Mouse (Mus musculus) layer of hippocampus, adult 18-20 months (tissue): ENCODE measurements around the gene Got2. TPM values are rescaled to one million over a fixed set of nuclear protein-coding genes. Genes with fewer than 3 reads are reported as not detected.
"Not testable (repeated sequence)": the region's sequence is repeated elsewhere in the genome, so short reads cannot be mapped to it uniquely, and the experiment has no call there.

Source experiments
- DNase-seq, 2 experiments: peaks; one replicate each; pipeline ENCODE4 v3.0.0; 2022; ENCODE audit warnings: low spot score in 2 of 2
- total RNA-seq, 2 experiments: library from RNA; stranded (reverse); gene quantifications; 2 replicates each; pipeline ENCODE4 v1.2.3; 2021

Gene Got2
- total RNA-seq, 2 experiments from 2014 or later: 231 to 234 TPM

GRCm38 (mm10) chr8:95875270-95875669 lies 13.1 kb downstream of the Got2 start:
- DNase-seq: no peak

GRCm38 (mm10) chr8:95871690-95872089 lies 16.7 kb downstream of the Got2 start:
- DNase-seq: no peak

DNA sequence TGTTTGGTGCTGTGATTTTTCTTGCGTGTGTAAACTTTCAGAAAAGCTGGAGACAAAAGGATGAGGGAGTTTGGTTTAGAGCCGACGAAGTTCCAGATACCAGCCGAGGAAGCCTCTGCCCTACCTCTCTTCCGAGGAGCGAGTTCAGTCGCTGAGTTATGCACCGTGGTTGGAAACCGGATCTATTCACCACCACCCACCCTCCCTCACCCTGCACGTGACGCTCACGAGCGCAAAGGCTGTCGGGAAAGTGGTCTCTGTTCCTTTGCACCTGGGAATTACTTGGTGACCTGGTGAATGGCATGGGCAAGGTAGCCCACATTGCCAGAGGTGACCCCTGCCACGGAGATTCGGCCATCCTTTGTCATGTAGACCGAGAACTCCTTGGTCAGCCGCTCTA lies 23.5 kb downstream of the Got2 start:
- DNase-seq: not testable (repeated sequence)

DNA sequence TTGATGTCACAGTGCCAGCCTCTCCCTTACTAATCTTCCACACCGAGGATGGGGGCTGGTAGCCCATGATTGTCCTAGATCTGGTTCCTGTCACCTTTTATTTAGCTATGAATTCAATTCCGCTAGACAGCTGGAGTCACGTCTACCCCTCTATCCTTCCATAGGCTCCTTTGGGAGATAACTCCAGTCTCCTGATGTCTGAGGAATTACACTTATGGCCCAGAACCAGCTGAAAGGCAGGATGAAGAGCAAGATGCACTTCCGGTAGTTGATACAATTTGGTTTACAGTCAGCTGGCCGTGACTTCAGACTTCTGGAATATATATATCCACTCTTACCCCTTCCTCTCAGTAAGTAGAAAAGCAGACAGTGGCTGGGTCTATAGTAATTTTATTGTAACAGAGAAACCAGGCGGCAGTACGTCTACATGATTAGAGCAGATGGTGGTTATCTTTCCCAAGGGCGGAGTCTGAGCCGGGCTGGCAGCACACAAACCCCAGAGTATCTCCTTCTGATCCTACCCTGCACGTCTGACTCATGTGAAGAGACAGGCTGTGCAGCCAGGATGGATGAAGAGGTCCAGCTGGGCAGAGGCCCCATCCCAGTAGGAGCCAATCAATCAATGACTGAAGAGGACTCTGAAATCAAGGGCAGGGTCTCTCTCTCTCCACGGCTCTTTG lies 24.4 kb downstream of the Got2 start:
- DNase-seq: peak; percentile 16 to 25

GRCm38 (mm10) chr8:95854174-95854573 lies 34.2 kb downstream of the Got2 start:
- no peak for DNase-seq

- peak; percentile 69 to 91 for DNase-seq
Measured at GRCm38 (mm10) chr8:95853102-95853843, 35.1 kb downstream of the Got2 start, which contains the start of gene Slc38a7. Slc38a7 (minus strand) TSS chr8:95853539.

GRCm38 (mm10) chr8:95852290-95852689 lies 36.1 kb downstream of the Got2 start:
- DNase-seq: peak in 1 of 2 experiments; percentile 11

- no peak for DNase-seq
Measured at GRCm38 (mm10) chr8:95850326-95850725, 38.0 kb downstream of the Got2 start.

DNA sequence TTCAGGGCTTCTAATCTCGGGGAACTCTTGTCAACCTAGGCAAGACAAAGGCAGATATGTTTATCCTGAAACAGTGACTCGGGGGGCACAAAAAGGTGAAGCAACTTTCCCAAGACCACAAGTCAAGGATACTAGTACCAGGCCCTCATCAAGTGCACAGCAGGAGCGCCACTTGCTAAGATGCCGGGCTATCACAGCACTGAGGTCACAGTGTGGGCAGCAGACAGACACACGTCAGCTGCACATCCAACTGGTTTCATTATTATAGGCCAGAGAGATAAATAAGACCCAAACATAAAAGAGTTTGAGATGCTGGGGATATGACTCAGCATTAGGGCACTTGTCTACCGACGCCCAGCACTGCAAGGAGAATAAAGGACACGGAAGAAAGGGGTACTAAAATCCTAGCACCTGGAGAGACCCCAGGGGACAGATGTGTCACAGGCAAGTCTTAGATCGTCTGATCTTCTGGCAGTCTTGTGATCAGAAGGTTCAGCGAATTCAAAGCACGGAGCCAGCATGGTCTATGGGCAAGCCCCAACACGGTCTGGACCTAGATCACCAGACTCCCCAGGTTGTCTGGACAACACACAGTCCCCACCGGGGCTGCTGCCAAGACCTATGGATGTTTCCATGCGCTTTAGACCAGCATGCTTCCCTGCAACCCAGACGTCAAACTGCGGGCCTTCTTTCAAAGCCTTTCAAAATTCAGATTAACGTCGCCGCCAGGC lies 39.4 kb downstream of the Got2 start:
- DNase-seq: no peak

GRCm38 (mm10) chr8:95848061-95848551 lies 40.2 kb downstream of the Got2 start:
- peak; percentile 49 to 70 for DNase-seq

GRCm38 (mm10) chr8:95845026-95845425 lies 43.3 kb downstream of the Got2 start:
- DNase-seq: no peak

DNA sequence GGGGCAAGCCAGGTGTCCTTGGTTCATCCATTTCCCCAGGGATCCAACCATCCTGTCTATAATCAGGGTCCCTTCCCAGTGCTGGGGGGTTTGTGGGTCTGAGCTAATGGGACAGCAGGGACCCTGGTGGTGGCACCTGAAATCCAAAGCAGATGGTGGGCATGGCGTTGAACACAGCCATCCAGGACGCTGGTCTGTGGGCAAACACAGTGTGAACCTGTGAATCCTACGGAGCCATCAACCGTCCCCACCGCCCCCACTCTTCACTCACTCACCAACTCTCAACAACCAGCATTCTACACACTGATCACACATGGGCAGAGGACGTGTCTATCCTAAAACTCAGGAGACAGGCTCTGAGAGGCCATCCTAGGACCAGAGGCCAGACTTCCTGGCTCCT lies 44.4 kb downstream of the Got2 start:
- DNase-seq: no peak

GRCm38 (mm10) chr8:95841436-95841835 lies 46.9 kb downstream of the Got2 start:
- no peak for DNase-seq

GRCm38 (mm10) chr8:95839289-95839688 lies 49.1 kb downstream of the Got2 start:
- DNase-seq: no peak

GRCm38 (mm10) chr8:95837266-95837665 lies 51.1 kb downstream of the Got2 start:
- DNase-seq: no peak

DNA sequence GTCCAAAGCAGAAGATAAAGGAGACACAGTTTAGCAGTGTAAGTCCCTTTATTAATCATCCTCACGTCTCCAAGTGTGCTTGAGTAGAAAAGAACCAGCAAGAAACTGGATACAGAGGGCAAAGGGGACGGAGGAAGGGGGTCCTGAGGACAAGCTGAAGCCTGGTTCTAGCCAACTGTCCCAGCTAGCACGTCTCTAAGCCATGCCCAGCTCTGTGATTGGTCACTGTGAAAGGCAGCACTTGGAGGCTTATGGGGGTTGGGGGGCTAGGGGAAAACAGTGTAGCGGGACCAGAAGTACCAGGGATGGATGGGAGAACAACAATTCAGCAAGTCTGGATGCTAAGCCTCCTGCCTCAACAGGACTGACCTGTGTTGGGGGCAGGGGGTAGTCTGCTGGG lies 52.5 kb downstream of the Got2 start:
- no peak for DNase-seq

- no peak for DNase-seq
Measured at GRCm38 (mm10) chr8:95833435-95833984, 54.8 kb downstream of the Got2 start.

- peak; percentile 84 to 95 for DNase-seq
Measured at GRCm38 (mm10) chr8:95832603-95833434, 55.5 kb downstream of the Got2 start.

GRCm38 (mm10) chr8:95830144-95830543 lies 58.2 kb downstream of the Got2 start:
- DNase-seq: no peak

GRCm38 (mm10) chr8:95825162-95825561 lies 63.2 kb downstream of the Got2 start, which contains the start of gene Sap18b:
Sap18b (plus strand) TSS chr8:95825346.
- DNase-seq: not testable (repeated sequence)
